Mouse (Mus musculus) embryonic fibroblast, embryonic 13.5 days (primary cell): ENCODE results near the gene Wif1.

ENCODE experiments used
- CTCF ChIP-seq: IDR thresholded peaks from 2 replicates; pipeline ENCODE4 v1.5.1; 2011; ENCODE audit warnings: mild to moderate bottlenecking, control low read depth, low read length, moderate library complexity, borderline replicate concordance; ENCODE audit not compliant: insufficient read depth
- POLR2A ChIP-seq: IDR thresholded peaks from 2 replicates; pipeline ENCODE4 v1.6.1; 2011; ENCODE audit warnings: low read depth, mild to moderate bottlenecking, control low read depth, low read length, moderate library complexity

- TF ChIP-seq CTCF (no peak), POLR2A (no peak)
Measured at GRCm38 (mm10) chr10:121083512-121083911, 49.8 kb downstream of the Wif1 start.
